31 mouse cellular contexts compared by ENCODE assay signal in genomic region chr2:126577362-126577761, GRCm38 (mm10). TPM values are rescaled to one million over a fixed set of nuclear protein-coding genes. Genes with fewer than 3 reads are reported as not detected.
"Had no signal": no experiment of that assay in that cellular context is flagged by ENCODE, and none has a peak within 500 bp of the region (broad histone marks: within the 10 kb centered on the region; RNA-seq: fewer than 3 reads in every experiment).

No protein-coding gene starts in this region.

- H3K27ac ChIP-seq: left cerebral cortex, adult 2 months; limb, embryonic 10.5 days; limb, embryonic 12.5 days; limb, embryonic 13.5 days; limb, embryonic 15.5 days; liver, embryonic 12.5 days; liver, embryonic 13.5 days; liver, embryonic 14.5 days; liver, embryonic 15.5 days; lung, embryonic 15.5 days; macrophage; midbrain, embryonic 10.5 days; midbrain, embryonic 12.5 days; midbrain, embryonic 13.5 days; midbrain, embryonic 15.5 days; neural tube, embryonic 12.5 days had no signal

- H3K36me3 ChIP-seq: limb, embryonic 10.5 days; limb, embryonic 12.5 days; limb, embryonic 13.5 days; limb, embryonic 15.5 days; lung, embryonic 15.5 days; midbrain, embryonic 10.5 days; midbrain, embryonic 12.5 days; midbrain, embryonic 13.5 days; midbrain, embryonic 15.5 days; neural tube, embryonic 12.5 days had no signal

- DNase-seq: left cerebral cortex, postnatal 4 days; liver; liver, embryonic 13.5 days; liver, postnatal 0 days; lung, adult 18-20 months; lung, adult 2 months; lung, embryonic 14.5 days; lung, postnatal 10 days; lung, postnatal 14 days; lung, postnatal 36 days; lung, postnatal 4 days; midbrain, embryonic 14.5 days had no signal

- H3K4me3 ChIP-seq: left cerebral cortex, adult 2 months; limb, embryonic 10.5 days; limb, embryonic 12.5 days; limb, embryonic 13.5 days; limb, embryonic 15.5 days; liver, embryonic 12.5 days; liver, embryonic 13.5 days; liver, embryonic 15.5 days; lung, embryonic 15.5 days; megakaryocyte, embryonic 14.5 days; midbrain, embryonic 10.5 days; midbrain, embryonic 12.5 days; midbrain, embryonic 13.5 days; midbrain, embryonic 15.5 days; neural tube, embryonic 12.5 days had no signal

- H3K9ac ChIP-seq: limb, embryonic 12.5 days; limb, embryonic 13.5 days; limb, embryonic 15.5 days; liver, embryonic 12.5 days; liver, embryonic 13.5 days; liver, embryonic 14.5 days; liver, embryonic 15.5 days; liver, postnatal 0 days; lung, embryonic 14.5 days; lung, embryonic 15.5 days; midbrain, embryonic 12.5 days; midbrain, embryonic 13.5 days; midbrain, embryonic 15.5 days; neural tube, embryonic 12.5 days had no signal

- H3K27me3 ChIP-seq: limb, embryonic 12.5 days; limb, embryonic 15.5 days; liver, embryonic 12.5 days; liver, embryonic 13.5 days; liver, embryonic 15.5 days; lung, embryonic 15.5 days; midbrain, embryonic 12.5 days; midbrain, embryonic 13.5 days; midbrain, embryonic 15.5 days; neural tube, embryonic 12.5 days had no signal

- ATAC-seq: liver, embryonic 12.5 days; liver, postnatal 0 days; lung, postnatal 0 days; midbrain, embryonic 13.5 days; midbrain, embryonic 15.5 days had no signal

- H3K4me1 ChIP-seq: limb, embryonic 10.5 days; limb, embryonic 15.5 days; liver, embryonic 12.5 days; liver, embryonic 13.5 days; liver, embryonic 15.5 days; lung, embryonic 15.5 days; midbrain, embryonic 10.5 days; midbrain, embryonic 12.5 days; midbrain, embryonic 13.5 days; midbrain, embryonic 15.5 days; neural tube, embryonic 12.5 days had no signal

- H3K4me2 ChIP-seq: limb, embryonic 12.5 days; limb, embryonic 13.5 days; limb, embryonic 15.5 days; liver, embryonic 11.5 days; liver, embryonic 12.5 days; liver, embryonic 13.5 days; liver, embryonic 15.5 days; lung, embryonic 14.5 days; lung, embryonic 15.5 days; midbrain, embryonic 12.5 days; midbrain, embryonic 13.5 days; midbrain, embryonic 15.5 days; neural tube, embryonic 12.5 days had no signal

- H3K9me3 ChIP-seq: limb, embryonic 10.5 days; limb, embryonic 12.5 days; limb, embryonic 13.5 days; limb, embryonic 15.5 days; liver, embryonic 12.5 days; liver, embryonic 13.5 days; liver, embryonic 15.5 days; lung, embryonic 15.5 days; midbrain, embryonic 10.5 days; midbrain, embryonic 12.5 days; midbrain, embryonic 13.5 days; midbrain, embryonic 15.5 days; neural tube, embryonic 12.5 days had no signal

RNA-seq across cellular contexts. Expression of gene Slc27a2, which starts 25.2 kb away (rescaled TPM):
- polyA plus RNA-seq: limb, embryonic 11.5 days; macrophage had no signal
